Mouse (Mus musculus) urinary bladder, postnatal 4 days (tissue): ENCODE measurements around the gene Rmnd5b.
"Not testable (repeated sequence)": the region's sequence is repeated elsewhere in the genome, so short reads cannot be mapped to it uniquely, and the experiment has no call there.

Experiments used
- DNase-seq, 2 experiments: peaks; one replicate each; pipeline ENCODE4 v3.0.0; 2021 to 2022; ENCODE audit warnings: low spot score in 2 of 2

Gene Rmnd5b

GRCm38 (mm10) chr11:51621776-51622175 lies 13.9 kb downstream of the Rmnd5b start:
- DNase-seq = no peak

GRCm38 (mm10) chr11:51620084-51620483 lies 15.6 kb downstream of the Rmnd5b start:
- DNase-seq = no peak

- DNase-seq = peak; percentile 90 to 97
These were observed 16.2 kb downstream of the Rmnd5b start, which contains the start of gene Nhp2 for GRCm38 (mm10) chr11:51619409-51620060. Gene Nhp2 (plus strand): TSS chr11:51619735.

- DNase-seq = no peak
These were observed 16.7 kb downstream of the Rmnd5b start for GRCm38 (mm10) chr11:51618894-51619408.

- no peak for DNase-seq
These were observed 18.0 kb downstream of the Rmnd5b start for GRCm38 (mm10) chr11:51617693-51618092.

- DNase-seq = not testable (repeated sequence)
These were observed 19.6 kb downstream of the Rmnd5b start for GRCm38 (mm10) chr11:51616113-51616512.

- DNase-seq = peak; percentile 67 to 78
These were observed 20.1 kb downstream of the Rmnd5b start for GRCm38 (mm10) chr11:51615601-51616000.

- no peak for DNase-seq
These were observed 20.6 kb downstream of the Rmnd5b start for GRCm38 (mm10) chr11:51615129-51615528.

- DNase-seq = no peak
These were observed 21.4 kb downstream of the Rmnd5b start for GRCm38 (mm10) chr11:51614256-51614655.

GRCm38 (mm10) chr11:51609940-51610339 lies 25.8 kb downstream of the Rmnd5b start:
- not testable (repeated sequence) for DNase-seq

- DNase-seq = no peak
These were observed 26.3 kb downstream of the Rmnd5b start for GRCm38 (mm10) chr11:51609266-51609909.

- no peak for DNase-seq
These were observed 28.5 kb downstream of the Rmnd5b start for GRCm38 (mm10) chr11:51607096-51607738.

GRCm38 (mm10) chr11:51606447-51607095 lies 29.1 kb downstream of the Rmnd5b start, which contains the start of gene Hnrnpab:
Gene Hnrnpab (minus strand): TSS chr11:51606847.
- DNase-seq = peak; percentile 95 to 96

- peak; percentile 85 to 88 for DNase-seq
These were observed 29.9 kb downstream of the Rmnd5b start for GRCm38 (mm10) chr11:51605602-51606446.

- no peak for DNase-seq
These were observed 33.4 kb downstream of the Rmnd5b start for GRCm38 (mm10) chr11:51602253-51602652.

- DNase-seq = no peak
These were observed 38.1 kb downstream of the Rmnd5b start for GRCm38 (mm10) chr11:51597553-51597952.

GRCm38 (mm10) chr11:51595459-51596083 lies 40.1 kb downstream of the Rmnd5b start:
- DNase-seq = no peak

- no peak for DNase-seq
These were observed 40.9 kb downstream of the Rmnd5b start for GRCm38 (mm10) chr11:51594715-51595350.

GRCm38 (mm10) chr11:51593849-51594248 lies 41.8 kb downstream of the Rmnd5b start:
- no peak for DNase-seq

- no peak for DNase-seq
These were observed 42.3 kb downstream of the Rmnd5b start for GRCm38 (mm10) chr11:51593368-51593767.
